Mouse (Mus musculus): ENCODE measurements around the gene D630045J12Rik.

DNA sequence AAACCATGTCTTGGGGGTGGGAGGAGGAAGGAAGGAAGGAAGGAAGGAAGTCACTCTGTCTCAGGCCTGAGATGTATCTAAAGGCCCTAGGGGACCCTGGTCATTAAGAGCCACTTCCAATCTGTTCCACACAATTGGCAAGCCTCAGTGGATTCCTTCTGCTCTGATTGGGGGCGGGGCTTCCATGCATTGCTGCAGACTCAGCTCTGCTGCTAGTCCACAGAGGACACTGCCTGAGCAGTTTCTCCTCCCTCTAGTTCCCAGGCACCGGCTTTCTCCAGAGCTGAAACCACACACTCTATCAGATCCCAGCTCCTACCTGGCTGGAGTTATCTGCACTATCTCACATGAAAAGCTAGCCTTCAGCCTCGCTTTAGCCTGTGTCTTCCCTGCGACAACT lies 21.8 kb downstream of the D630045J12Rik start:
- TF ChIP-seq CTCF (IDR thresholded peaks at IDR 0.05; ENCODE audit: low read depth) (no peak), EP300 (IDR thresholded peaks at IDR 0.05; ENCODE audit: low read depth) (no peak)
